Mouse (Mus musculus) olfactory bulb, adult 2 months (tissue): Measurements from ENCODE around the gene Rcc1. TPM values are rescaled to one million over a fixed set of nuclear protein-coding genes. Genes with fewer than 3 reads are reported as not detected.

Experiments
- H3K27ac ChIP-seq: fragments of 200-500 bp; 2 replicates; pipeline ENCODE4 v1.5.1; 2012; ENCODE audit warnings: low read depth, low read length; ENCODE audit not compliant: insufficient read depth
- H3K4me1 ChIP-seq: fragments of 200-500 bp; 2 replicates; pipeline ENCODE4 v1.6.1; 2012; ENCODE audit warnings: low read length; ENCODE audit not compliant: control insufficient read depth, insufficient read depth
- H3K4me3 ChIP-seq: fragments of 200-500 bp; 2 replicates; pipeline ENCODE4 v1.5.1; 2012; ENCODE audit warnings: mild to moderate bottlenecking, low read depth, low read length, moderate library complexity; ENCODE audit not compliant: insufficient read depth
- CTCF ChIP-seq: fragments of 200-500 bp; IDR thresholded peaks from 2 replicates; pipeline ENCODE4 v1.5.1; 2012; ENCODE audit warnings: low read depth, mild to moderate bottlenecking, low read length, moderate library complexity; ENCODE audit not compliant: insufficient read depth
- POLR2A ChIP-seq: fragments of 200-500 bp; IDR thresholded peaks from 2 replicates; pipeline ENCODE4 v1.6.1; 2012; ENCODE audit warnings: mild to moderate bottlenecking, low read depth, low read length, moderate library complexity; ENCODE audit not compliant: insufficient read depth
- WGBS: fragments of 180-500 bp; shearing (Covaris S2); methylation state at CpG from one replicate; pipeline ENCODE4 v1.1.7; 2018; 5-methylcytosine and 5-hydroxymethylcytosine counted together
- polyA plus RNA-seq: library from polyadenylated mRNA; stranded (reverse); fragments of >200 nt; gene quantifications from 2 replicates; pipeline ENCODE4 v1.2.4, GENCODE M21; 2012; ENCODE audit warnings: low replicate concordance; ENCODE audit not compliant: missing spikeins, insufficient read depth, insufficient read length

The Rcc1 gene
- polyA plus RNA-seq, 1 experiment = not detected

GRCm38 (mm10) chr4:132365450-132366060 lies 12.2 kb upstream of the Rcc1 start:
- no peak overlapping the region for H3K4me3 ChIP-seq
- WGBS = 48% methylated on average over 13 of the region's 13 CpGs
- no peaks in the 10 kb centered on the region for H3K4me1 ChIP-seq
- TF ChIP-seq CTCF (no peak), POLR2A (no peak)
- peak overlapping the region; percentile 50; the same call in 1 of the 2 replicates for H3K27ac ChIP-seq

- Histone ChIP-seq H3K4me3 (no peak overlapping the region), H3K4me1 (no peaks in the 10 kb centered on the region), H3K27ac (no peak overlapping the region)
- TF ChIP-seq POLR2A (no peak), CTCF (no peak)
- 95% methylated on average over 11 of the region's 11 CpGs for WGBS
These were observed 10.1 kb upstream of the Rcc1 start for GRCm38 (mm10) chr4:132363487-132363886.

GRCm38 (mm10) chr4:132359510-132359909 lies 6.1 kb upstream of the Rcc1 start:
- 89% methylated on average over 4 of the region's 4 CpGs for WGBS
- TF ChIP-seq CTCF = no peak
- TF ChIP-seq POLR2A = no peak
- H3K27ac ChIP-seq = no peak overlapping the region
- H3K4me3 ChIP-seq = no peak overlapping the region
- no peaks in the 10 kb centered on the region for H3K4me1 ChIP-seq

GRCm38 (mm10) chr4:132356170-132356569 lies 2.8 kb upstream of the Rcc1 start:
- no peak for TF ChIP-seq CTCF
- no peak for TF ChIP-seq POLR2A
- no peak overlapping the region for H3K27ac ChIP-seq
- WGBS = 49% methylated on average over 12 of the region's 12 CpGs
- H3K4me3 ChIP-seq = no peak overlapping the region
- peaks cover 3% of the 10 kb centered on the region; the same call in 1 of the 2 replicates for H3K4me1 ChIP-seq

- no peak overlapping the region for H3K27ac ChIP-seq
- no peak overlapping the region for H3K4me3 ChIP-seq
- TF ChIP-seq CTCF (no peak), POLR2A (no peak)
- 90% methylated on average over 3 of the region's 3 CpGs for WGBS
- peaks cover 3% of the 10 kb centered on the region; the same call in 1 of the 2 replicates for H3K4me1 ChIP-seq
These were observed 2.0 kb upstream of the Rcc1 start for GRCm38 (mm10) chr4:132355403-132355802.

- Histone ChIP-seq H3K4me1 (peaks cover 3% of the 10 kb centered on the region; the same call in 1 of the 2 replicates), H3K27ac (no peak overlapping the region), H3K4me3 (no peak overlapping the region)
- 65% methylated on average over 4 of the region's 4 CpGs for WGBS
- TF ChIP-seq CTCF (no peak), POLR2A (no peak)
These were observed 1.2 kb upstream of the Rcc1 start for GRCm38 (mm10) chr4:132354571-132354970.

- 0% methylated on average over 14 of the region's 14 CpGs for WGBS
- Histone ChIP-seq H3K4me1 (peaks cover 3% of the 10 kb centered on the region; the same call in 1 of the 2 replicates), H3K4me3 (peak overlapping the region; percentile 89), H3K27ac (no peak overlapping the region)
- TF ChIP-seq CTCF (no peak), POLR2A (no peak)
These were observed 666 bp downstream of the Rcc1 start for GRCm38 (mm10) chr4:132352739-132353138.

GRCm38 (mm10) chr4:132351401-132351800 lies 2.0 kb downstream of the Rcc1 start:
- H3K4me3 ChIP-seq = no peak overlapping the region
- H3K27ac ChIP-seq = no peak overlapping the region
- peaks cover 3% of the 10 kb centered on the region; the same call in 1 of the 2 replicates for H3K4me1 ChIP-seq
- TF ChIP-seq CTCF (no peak), POLR2A (no peak)
- WGBS = 47% methylated on average over 1 of the region's 1 CpGs

GRCm38 (mm10) chr4:132350854-132351253 lies 2.6 kb downstream of the Rcc1 start:
- Histone ChIP-seq H3K4me1 (peaks cover 3% of the 10 kb centered on the region; the same call in 1 of the 2 replicates), H3K27ac (no peak overlapping the region), H3K4me3 (no peak overlapping the region)
- WGBS = 73% methylated on average over 3 of the region's 3 CpGs
- TF ChIP-seq CTCF (no peak), POLR2A (no peak)

- 63% methylated on average over 2 of the region's 2 CpGs for WGBS
- peaks cover 3% of the 10 kb centered on the region; the same call in 1 of the 2 replicates for H3K4me1 ChIP-seq
- TF ChIP-seq CTCF (no peak), POLR2A (no peak)
- no peak overlapping the region for H3K27ac ChIP-seq
- H3K4me3 ChIP-seq = no peak overlapping the region
These were observed 3.2 kb downstream of the Rcc1 start for GRCm38 (mm10) chr4:132350123-132350740.
